Mouse (Mus musculus) limb, embryonic 14.5 days (tissue): ENCODE data around the gene Hist1h2ai. TPM values are rescaled to one million over a fixed set of nuclear protein-coding genes. Genes with fewer than 3 reads are reported as not detected.
"Not testable (repeated sequence)": the region's sequence is repeated elsewhere in the genome, so short reads cannot be mapped to it uniquely, and the experiment has no call there.

Experiments used
- ATAC-seq: fragments of 200-750 bp; cut with Nextera tagmentation; 2 replicates; pipeline ENCODE4 v1.8.0; 2017; ENCODE audit warnings: low read depth, moderate number of reproducible peaks, moderate TSS enrichment; ENCODE audit not compliant: low FRiP score
- DNase-seq: peaks from one replicate; pipeline ENCODE4 v3.0.0-alpha.2; 2015; ENCODE audit warnings: low spot score
- H3K27ac ChIP-seq: fragments of 300-500 bp; sonication (generic); replicated peaks from 2 replicates; pipeline ENCODE4 v1.5.1; 2014; ENCODE audit warnings: low read depth, mild to moderate bottlenecking, low read length, moderate library complexity, mixed read lengths
- H3K27me3 ChIP-seq: fragments of 300-500 bp; sonication (generic); 2 replicates; pipeline ENCODE4 v1.6.1; 2014; ENCODE audit warnings: low read length, mixed read lengths; ENCODE audit not compliant: control insufficient read depth, insufficient read depth
- H3K36me3 ChIP-seq: fragments of 300-500 bp; sonication (generic); 2 replicates; pipeline ENCODE4 v1.6.1; 2014; ENCODE audit warnings: mild to moderate bottlenecking, low read length, moderate library complexity, mixed read lengths; ENCODE audit not compliant: control insufficient read depth, insufficient read depth
- H3K4me1 ChIP-seq: fragments of 300-500 bp; sonication (generic); 2 replicates; pipeline ENCODE4 v1.6.1; 2014; ENCODE audit warnings: antibody characterized with exemption, low read length, mixed read lengths; ENCODE audit not compliant: control insufficient read depth, insufficient read depth
- H3K4me2 ChIP-seq: fragments of 300-500 bp; sonication (generic); replicated peaks from 2 replicates; pipeline ENCODE4 v1.6.1; 2014; ENCODE audit warnings: low read depth, mild to moderate bottlenecking, low read length, moderate library complexity; ENCODE audit not compliant: severe bottlenecking
- H3K4me3 ChIP-seq: fragments of 300-500 bp; sonication (generic); replicated peaks from 2 replicates; pipeline ENCODE4 v1.5.1; 2014; ENCODE audit warnings: low read length
- H3K9ac ChIP-seq: fragments of 300-500 bp; sonication (generic); 2 replicates; pipeline ENCODE4 v1.6.1; 2014; ENCODE audit warnings: mild to moderate bottlenecking, low read depth, low read length, moderate library complexity; ENCODE audit not compliant: severe bottlenecking
- H3K9me3 ChIP-seq: fragments of 300-500 bp; sonication (generic); 2 replicates; pipeline ENCODE4 v1.6.1; 2016; ENCODE audit warnings: low read length; ENCODE audit not compliant: control insufficient read depth
- POLR2A ChIP-seq: fragments of 200-500 bp; IDR thresholded peaks from 2 replicates; pipeline ENCODE4 v1.8.0; 2012; ENCODE audit warnings: inconsistent platforms, mild to moderate bottlenecking, moderate library complexity, borderline replicate concordance; ENCODE audit not compliant: insufficient read depth, insufficient read length; ENCODE audit errors: extremely low read depth
- WGBS: fragments of 180-500 bp; shearing (Covaris S2); extraction: QIAGEN DNeasy Blood & Tissue Kit; methylation state at CpG from one replicate; pipeline ENCODE4 v1.1.7; 2014; 5-methylcytosine and 5-hydroxymethylcytosine counted together
- polyA plus RNA-seq, 2 experiments: library from polyadenylated mRNA; depleted of rRNA in 1 of 2; stranded (reverse) in 1 of 2; unstranded in 1 of 2; fragments of >200 nt; fragmentation: Nextera tagmentation in 1 of 2; extraction: Ambion mirVana in 1 of 2; gene quantifications; 2 replicates each; pipeline versions ENCODE4 v1.2.1 to v1.2.3; 2012 to 2014

Hist1h2ai gene
- polyA plus RNA-seq, 2 experiments: 17.5 to 38.1 TPM

- H3K9me3 ChIP-seq: no peaks in the 10 kb centered on the region
- no peak for TF ChIP-seq POLR2A
- H3K4me1 ChIP-seq: peaks cover 5% of the 10 kb centered on the region; the same call in 1 of the 2 replicates
- H3K4me2 ChIP-seq: peak overlapping the region; percentile 63
- ATAC-seq (peak; percentile 79), DNase-seq (peak; percentile 98)
- H3K27me3 ChIP-seq: no peaks in the 10 kb centered on the region
- H3K4me3 ChIP-seq: peak overlapping the region; percentile 49
- H3K36me3 ChIP-seq: no peaks in the 10 kb centered on the region
- peak overlapping the region; percentile 97 for H3K27ac ChIP-seq
- under 1% methylated on average over 21 of the region's 21 CpGs for WGBS
- peak overlapping the region; percentile 64 for H3K9ac ChIP-seq
Observed at GRCm38 (mm10) chr13:21734010-21734905, 18.0 kb downstream of the Hist1h2ai start.

- Histone ChIP-seq H3K27ac (peak within 1 kb of the TSS; percentile 97), H3K4me2 (peak within 1 kb of the TSS; percentile 63), H3K4me3 (peak within 1 kb of the TSS; percentile 49), H3K9ac (peak within 1 kb of the TSS; percentile 64)
- not testable (repeated sequence) for H3K9me3 ChIP-seq, H3K36me3 ChIP-seq, H3K27me3 ChIP-seq, H3K4me1 ChIP-seq
- TF ChIP-seq POLR2A: peak; percentile 94; the same call in 1 of the 2 replicates
- WGBS: under 1% methylated on average over 42 of the region's 56 CpGs
- DNase-seq: peak; percentile 91
- peak; percentile 92 for ATAC-seq
Observed at GRCm38 (mm10) chr13:21734906-21735767, 18.9 kb downstream of the Hist1h2ai start, which contains the start of gene Hist1h4j. Hist1h4j (plus strand) TSS chr13:21735064.

GRCm38 (mm10) chr13:21745006-21745405 is 28.8 kb downstream of the Hist1h2ai start:
- Histone ChIP-seq H3K9me3 (no peaks in the 10 kb centered on the region), H3K27ac (no peak overlapping the region), H3K4me2 (no peak overlapping the region), H3K4me3 (no peak overlapping the region), H3K36me3 (no peaks in the 10 kb centered on the region), H3K9ac (no peak overlapping the region), H3K4me1 (peaks cover 11% of the 10 kb centered on the region), H3K27me3 (no peaks in the 10 kb centered on the region)
- no peak for TF ChIP-seq POLR2A
- 90% methylated on average over 1 of the region's 1 CpGs for WGBS
- ATAC-seq (no peak), DNase-seq (no peak)

- Histone ChIP-seq H3K4me1 (peaks cover 20% of the 10 kb centered on the region), H3K4me2 (peak overlapping the region; percentile 83), H3K36me3 (no peaks in the 10 kb centered on the region), H3K4me3 (peak overlapping the region; percentile 52), H3K27ac (peak overlapping the region; percentile 94), H3K27me3 (no peaks in the 10 kb centered on the region), H3K9me3 (no peaks in the 10 kb centered on the region), H3K9ac (peak overlapping the region; percentile 57)
- peak; percentile 60 for DNase-seq
- TF ChIP-seq POLR2A: peak; percentile 28; the same call in 1 of the 2 replicates
- 6% methylated on average over 5 of the region's 5 CpGs for WGBS
- ATAC-seq: no peak
Observed at GRCm38 (mm10) chr13:21749387-21750158, 33.4 kb downstream of the Hist1h2ai start.
